Mouse (Mus musculus): ENCODE data around the gene Hmgcll1. TPM values are rescaled to one million over a fixed set of nuclear protein-coding genes. Genes with fewer than 3 reads are reported as not detected.

Gene Hmgcll1
- polyA plus RNA-seq (2012; rRNA removed), result 1.8 and 2.0 TPM in 2 replicates

DNA sequence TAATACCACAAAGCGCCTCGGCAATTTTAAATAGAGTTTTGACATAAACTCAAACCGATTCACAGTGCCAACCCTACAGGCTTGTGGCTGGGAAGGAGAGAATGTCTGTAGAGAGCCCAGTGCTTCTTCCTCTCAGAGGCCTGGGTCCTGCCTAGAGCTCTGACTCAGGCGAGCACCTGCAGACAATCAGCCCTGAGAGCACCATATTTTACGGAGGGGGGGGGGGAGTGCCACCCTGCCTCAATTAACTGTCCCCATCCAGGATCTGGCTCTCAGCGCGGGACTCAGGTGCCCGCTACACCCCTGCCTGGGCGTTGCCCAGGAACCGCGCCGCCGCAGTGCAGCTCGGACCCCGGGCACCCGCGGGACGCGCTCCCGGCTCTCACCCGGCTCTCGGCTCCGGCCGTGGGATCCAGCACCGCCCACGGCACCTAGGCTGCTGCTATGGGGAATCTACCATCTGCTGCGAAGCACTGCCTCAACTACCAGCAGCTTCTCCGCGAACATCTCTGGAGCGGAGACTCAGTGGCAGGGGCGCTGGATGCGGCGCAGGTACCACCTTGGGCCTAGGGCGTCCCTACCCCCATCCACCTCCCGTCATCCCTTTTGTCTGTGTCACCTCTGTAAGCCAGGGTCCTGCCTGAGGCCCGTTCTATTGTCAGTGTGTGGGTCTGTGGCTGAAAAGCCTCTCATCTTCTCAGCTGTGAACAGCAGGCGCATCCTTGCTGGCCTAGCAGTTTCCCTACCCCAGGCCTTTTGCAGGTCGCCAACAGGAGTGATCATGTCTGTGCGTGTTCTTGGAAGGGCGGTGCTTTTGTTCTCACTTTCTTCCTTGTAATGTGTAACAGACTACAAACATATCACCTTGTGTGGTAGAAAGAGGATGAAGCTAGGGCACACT, at the start of gene Hmgcll1:
Hmgcll1 (plus strand) TSS at position 225 of the 901 bp plus-strand sequence.
- DNase-seq (ENCODE audit: low spot score), result no peak

DNA sequence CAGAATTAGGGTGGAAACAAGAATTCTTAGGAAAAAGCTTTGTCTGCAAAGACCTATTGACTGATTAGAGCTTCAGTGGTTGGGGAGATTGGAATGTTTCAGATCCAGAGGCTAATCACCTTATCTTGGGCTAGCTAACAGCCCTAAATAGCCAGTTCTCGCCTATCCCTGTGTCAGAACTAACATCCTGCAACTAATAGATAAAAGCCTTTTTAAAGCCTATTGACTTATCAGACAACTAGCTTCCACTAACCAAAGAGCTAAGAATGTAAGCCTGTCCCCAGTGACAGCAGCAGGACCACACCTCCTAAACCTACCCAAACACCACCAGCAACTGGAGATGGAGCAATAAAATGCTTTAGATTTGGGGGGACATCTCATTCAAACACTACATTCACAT, 34.6 kb upstream of the Hmgcll1 start:
- no peak for DNase-seq (ENCODE audit: low spot score)

DNA sequence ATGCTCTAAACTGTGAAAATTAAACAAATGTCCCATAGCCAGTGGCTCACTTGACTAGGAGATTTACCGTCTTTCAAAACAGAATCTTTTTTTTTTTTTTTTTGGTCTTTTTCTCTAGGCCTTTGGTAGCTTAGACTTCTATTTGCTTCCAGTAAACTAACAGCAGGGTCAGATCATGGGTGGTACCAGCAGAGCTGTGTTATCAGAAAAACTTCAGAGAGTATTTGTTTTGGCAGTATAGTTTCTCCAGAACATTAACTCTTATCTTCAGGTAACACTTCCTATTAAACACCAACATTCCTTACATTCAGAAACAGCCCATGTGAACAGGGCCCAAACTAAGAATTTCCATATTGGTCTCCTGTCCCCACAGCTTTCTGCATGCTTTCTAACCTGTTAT, 33.5 kb upstream of the Hmgcll1 start:
- DNase-seq (ENCODE audit: low spot score), result no peak

DNA sequence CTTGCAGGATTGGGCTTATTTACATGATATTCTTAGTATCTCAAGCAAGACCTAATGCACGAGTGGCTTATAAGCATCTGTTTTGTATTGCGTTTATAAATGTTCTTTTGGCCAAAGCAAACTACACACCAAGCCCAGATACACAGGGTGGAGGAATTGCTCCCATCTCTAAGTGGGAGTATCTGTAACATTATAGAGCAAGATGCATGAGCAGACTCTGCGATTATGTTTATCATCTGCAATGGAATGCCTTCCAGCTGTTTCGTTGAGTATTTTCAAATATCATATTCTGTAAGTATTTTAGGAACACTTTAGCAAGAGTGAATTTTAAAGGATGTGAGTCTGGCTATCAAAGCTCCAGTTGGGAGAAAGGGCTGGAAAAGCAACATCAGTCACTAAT, 25.2 kb upstream of the Hmgcll1 start:
- DNase-seq (ENCODE audit: low spot score), result no peak

DNA sequence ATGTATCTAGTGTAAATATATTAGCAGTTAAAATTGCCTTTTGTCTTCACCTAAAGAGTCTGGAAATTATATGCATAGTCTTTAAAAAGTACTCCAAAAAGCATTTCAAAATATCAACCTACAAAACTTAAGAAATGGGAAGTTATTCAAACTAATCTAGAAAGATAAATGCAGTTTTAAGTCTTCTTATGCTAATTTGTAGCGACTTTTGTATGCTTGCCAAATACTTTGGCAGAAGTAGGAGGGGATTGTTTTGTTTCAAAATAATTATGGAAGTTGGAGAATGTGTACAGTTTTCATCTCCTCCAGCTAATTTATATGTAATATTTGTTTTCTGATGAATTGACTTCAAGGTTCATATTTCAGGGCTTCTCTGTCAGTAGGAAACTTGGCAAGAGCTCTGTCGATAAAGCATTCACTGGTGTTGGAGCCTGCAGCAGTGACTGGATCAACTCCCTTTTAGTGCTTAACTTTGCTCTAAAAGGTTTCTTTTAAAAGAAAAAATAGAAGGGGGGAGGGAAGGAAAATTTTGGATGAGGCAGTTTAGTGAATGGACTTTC, 15.8 kb upstream of the Hmgcll1 start:
- DNase-seq (ENCODE audit: low spot score), result no peak

DNA sequence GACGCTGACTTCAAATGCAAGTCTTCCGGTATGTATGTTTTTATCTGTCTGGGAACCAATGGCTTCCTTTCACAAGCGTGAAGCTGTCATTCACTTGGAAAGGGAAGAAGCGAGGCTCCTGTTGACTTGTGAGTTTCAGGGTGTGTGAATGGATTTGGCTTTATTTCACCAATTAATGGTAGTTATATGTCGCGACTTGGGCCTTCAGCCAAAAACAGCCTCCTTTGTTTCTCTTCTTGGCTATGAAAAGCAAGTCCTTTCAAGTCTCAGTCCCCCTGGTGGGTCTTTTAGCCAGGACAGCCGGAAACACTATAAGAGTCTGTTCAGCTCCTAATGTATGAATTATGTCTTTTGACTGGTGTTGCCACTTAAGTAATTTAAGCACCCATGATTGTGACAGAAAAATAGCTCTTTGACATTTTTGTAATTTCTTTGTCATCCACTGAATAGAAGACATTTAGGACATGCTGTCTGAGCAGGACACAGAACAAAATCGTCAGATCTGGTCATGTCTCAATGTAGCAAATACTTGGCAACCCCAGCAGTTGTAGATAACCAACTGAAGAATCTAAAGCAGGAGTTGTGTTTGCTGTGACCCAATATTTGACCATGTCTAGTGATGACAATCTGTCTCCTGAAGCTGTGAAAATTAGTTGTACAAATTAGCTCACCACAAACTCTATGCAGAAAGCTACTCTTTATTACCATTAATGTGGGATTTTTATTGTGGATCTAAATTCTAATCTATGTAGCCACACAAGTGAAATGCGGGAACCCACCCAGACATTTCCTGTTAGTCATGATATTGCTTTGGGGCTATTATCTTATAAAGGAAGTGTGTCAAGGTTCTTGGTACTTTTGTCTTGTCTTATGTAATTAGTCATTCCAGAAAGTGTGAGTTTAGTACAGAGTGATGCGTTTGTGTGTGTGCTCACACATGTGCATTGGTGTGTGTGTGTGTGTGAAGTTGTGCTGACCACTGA, 13.5 kb upstream of the Hmgcll1 start:
- no peak for DNase-seq (ENCODE audit: low spot score)

DNA sequence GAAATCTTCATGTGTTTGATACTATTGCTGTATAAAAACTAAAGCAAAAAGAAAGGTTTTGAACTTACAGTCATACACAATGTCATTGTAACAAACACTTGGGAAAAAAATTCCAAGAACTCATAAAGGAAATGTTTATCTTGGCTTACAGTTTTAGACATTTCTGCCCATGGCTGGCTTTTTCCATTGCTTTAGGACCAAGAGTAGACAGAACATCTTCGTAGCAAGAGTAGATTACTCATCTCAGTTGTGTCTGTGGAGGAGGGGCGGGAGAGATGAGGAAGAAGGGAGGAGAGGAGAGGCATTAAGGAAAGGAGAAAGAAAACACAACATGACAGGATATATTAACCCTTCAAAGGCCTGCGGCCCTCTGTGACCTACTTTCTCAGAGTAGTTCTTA, 11.6 kb upstream of the Hmgcll1 start:
- no peak for DNase-seq (ENCODE audit: low spot score)

DNA sequence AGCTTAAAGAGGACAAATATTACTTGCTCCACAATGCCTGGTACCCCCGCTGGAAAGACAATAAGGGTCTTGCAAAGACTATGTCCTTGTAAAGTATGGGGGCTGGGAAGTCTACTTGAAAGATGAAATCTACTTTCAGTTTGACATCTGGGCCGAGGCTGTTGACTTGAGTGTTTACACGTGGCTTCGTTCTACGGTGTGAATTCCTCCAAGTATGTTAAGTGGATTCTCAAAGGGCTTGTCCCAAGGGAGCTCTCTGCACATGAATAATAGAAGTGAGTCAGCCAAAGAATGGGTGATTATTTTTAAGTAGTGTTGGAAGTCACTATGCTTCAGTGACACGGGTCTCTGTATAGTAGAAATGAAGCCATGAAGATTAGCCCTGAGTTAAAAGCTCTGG, 11.0 kb upstream of the Hmgcll1 start:
- DNase-seq (ENCODE audit: low spot score), result no peak

DNA sequence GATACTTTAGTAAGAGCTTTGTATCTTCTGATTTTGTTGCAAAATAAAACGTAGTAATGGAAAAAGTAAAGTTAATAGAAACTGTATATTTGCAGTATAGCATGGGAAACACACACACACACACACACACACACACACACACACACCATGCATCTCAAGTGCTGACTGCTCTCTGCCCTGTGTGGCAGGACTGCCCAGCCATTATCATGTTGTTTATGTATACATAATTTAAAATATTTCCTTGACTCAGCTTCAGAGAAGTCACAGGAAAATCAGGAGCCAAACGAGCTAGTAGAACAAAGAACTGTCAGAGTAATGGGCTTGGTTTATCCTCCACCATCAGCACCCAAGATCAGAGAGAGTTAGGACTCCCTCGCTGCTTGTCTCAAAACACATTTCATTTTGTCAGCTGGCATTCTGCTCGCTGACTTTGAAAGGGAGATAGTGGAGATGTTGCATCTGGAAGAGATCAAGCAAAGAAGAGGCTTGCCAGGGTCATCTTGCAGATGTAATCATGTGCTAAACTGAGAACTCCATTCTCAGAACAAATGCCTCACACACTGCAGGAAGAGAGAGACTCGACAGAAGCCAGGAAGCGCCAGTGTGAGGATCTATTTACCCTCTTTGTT, 7.2 kb upstream of the Hmgcll1 start:
- no peak for DNase-seq (ENCODE audit: low spot score)

DNA sequence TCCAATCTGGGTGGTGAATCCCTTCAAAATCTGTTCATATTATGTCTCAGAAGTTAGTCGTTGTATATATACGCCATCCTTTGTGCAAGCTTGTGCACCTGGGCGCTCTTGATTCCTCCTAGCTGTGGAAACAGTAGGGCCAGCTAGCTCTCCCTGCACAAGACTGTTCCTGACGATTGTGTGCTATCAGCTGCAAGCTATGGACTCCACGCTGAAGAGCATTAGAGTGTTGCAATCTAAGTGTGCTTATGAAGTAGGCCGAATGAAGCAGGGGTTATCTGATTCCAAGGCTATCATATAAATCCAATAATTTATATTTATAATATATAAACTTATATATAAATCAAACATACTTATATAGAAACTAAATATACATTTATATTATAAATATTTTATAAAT, 866 bp upstream of the Hmgcll1 start:
- DNase-seq (ENCODE audit: low spot score), result no peak

DNA sequence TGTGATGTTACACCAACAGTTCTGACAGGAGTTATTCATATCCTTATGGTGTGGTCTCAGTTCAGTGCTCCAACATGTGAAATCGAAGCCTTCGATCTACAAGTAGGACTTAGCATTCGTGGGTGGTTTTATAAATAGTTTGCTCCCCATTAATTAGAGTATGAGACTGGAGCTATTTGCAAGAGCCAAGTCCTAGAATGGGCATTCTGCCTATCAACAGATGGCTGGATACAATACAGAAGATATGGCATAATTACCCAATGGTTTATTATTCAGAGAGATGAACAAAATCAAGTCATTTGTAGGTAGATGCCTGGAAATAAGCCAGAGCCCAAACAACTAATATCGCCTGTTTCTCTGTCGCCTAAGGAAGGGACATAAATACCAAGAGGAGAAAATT, 1.3 kb downstream of the Hmgcll1 start:
- no peak for DNase-seq (ENCODE audit: low spot score)

DNA sequence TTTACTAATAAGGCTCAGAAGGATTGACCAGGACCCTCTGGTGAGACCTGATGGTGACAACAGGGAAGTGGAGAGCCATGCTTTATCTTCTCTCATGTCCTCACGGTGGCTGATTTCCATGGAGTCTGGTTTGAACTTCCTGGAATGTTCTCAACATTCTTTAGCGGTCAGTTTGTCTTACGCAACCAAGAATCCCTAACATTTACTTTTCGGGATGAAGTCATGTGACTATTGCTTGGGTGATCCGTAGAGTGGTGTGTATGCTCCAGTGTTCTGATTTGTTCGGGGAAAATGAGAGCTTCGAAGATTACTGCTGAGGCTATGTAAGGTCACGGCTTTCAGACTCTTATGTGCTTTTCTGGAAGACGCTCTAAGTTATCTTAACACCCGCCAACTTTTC, 1.9 kb downstream of the Hmgcll1 start:
- no peak for DNase-seq (ENCODE audit: low spot score)

DNA sequence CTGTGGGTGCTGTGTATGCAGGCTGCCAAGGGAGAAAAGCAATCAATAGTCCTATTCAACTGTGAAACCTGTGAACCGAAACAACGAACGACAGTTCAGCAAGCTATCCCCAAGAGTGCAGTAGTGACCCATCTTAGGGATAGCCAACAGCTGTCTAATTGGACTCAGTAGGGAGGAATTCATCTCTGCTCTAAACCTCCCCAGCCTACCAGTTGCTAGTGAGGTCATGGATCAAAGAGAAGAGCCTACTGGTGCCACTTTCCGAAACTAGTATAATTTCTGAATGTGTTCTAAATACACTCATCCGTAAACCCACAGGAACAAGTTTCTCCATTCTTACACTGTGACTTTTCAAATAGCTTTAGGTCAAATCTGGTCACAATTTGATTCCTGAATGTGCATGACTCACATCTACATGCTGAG, 8.9 kb downstream of the Hmgcll1 start:
- no peak for DNase-seq (ENCODE audit: low spot score)

DNA sequence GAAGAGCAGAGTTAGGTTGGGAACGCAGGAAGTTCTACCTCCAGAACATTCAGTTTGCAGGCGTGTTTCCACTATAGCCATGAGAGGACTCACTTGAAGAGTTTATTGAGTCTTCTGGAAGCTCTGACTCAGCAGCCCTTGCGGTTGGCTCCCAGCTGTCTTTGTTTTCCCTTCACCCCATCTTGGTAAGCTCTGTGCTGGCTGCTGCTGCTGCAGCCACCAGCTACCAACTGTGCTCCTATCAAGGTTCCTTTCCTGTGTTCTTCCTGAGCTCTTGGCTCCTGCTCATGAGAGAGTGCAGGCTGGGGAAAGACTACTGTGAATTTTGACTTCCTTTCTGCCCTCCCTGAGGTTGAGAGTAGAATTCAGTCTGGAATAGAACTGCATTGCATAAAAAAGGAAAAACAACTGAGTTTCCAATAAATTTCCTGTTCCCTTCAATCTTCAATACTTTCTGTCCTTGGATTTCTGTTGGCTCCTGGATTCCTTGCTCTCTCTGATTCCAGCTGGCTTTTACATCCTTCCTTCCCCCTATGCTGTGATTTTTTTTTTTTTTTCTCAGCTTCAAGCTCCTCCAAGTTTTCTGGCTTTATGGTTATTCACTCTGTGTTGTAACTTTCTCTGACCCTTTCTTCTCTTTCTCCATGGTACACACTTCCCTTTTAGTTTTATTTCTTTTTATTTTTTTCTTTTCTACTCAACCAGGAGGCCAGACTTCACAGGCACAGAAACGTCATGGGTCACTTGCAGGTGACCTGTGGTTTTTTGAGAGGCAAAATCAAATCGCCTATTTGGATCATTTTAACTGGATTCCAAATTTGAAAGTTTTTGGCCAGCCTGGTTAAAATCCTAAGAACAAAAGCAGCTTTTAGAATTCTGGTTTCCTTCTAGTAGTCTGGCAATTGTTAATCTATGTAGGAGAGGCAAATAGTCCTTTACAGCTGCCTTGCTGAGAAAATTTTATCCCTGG, 9.9 kb downstream of the Hmgcll1 start:
- no peak for DNase-seq (ENCODE audit: low spot score)

DNA sequence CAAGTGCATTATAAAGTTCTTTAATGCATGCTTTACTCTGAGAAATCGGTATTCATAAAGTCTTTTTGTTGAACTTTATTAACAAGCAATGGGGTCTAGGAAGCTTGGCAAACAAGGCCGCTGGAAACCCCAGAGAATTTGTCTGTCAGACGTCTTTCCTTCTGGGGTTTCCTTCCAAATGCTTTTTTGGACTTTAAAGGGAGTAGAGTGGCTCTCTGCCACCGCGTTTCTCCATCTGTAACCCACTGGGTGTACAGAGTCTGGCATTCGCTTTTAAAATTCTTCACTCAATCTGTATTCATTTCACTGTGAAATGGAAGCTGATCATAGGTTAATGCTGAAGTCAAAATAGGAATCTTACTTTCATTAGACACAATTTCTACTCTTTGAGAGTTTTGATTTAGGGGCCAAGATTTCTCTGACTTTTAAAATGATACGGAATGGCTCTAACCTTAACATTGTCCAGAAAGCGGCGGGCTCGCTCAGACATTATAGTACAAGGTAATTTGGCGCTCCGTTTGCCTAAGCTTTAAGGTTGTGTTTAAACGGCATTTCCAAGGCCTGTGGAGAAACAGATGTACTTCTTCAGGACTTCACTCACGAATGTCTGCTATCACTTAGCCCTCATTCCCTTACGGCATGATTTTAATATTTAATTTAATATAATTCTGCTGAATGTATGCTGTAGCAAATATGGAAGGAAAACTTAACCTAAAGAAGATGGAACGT, 15.0 kb downstream of the Hmgcll1 start:
- no peak for DNase-seq (ENCODE audit: low spot score)

DNA sequence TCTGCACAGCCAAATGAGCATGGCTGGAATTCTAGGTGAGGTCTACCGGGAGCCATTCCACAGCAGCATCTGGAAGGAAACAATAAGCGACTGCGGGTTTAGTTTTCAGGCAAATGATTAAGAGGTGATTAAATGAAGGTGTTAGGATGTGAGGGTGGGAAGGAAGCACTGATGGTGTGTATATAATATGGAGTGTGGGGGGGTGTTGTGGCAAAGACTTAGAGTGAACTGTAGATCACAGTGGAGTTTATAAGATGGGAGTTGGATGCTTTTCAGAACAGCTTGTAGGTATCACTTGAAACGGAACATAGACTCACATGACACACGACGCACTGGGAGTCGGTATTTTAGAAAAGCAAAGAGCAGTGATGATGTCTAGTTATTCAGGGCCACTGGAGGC, 20.4 kb downstream of the Hmgcll1 start:
- DNase-seq (ENCODE audit: low spot score), result no peak

DNA sequence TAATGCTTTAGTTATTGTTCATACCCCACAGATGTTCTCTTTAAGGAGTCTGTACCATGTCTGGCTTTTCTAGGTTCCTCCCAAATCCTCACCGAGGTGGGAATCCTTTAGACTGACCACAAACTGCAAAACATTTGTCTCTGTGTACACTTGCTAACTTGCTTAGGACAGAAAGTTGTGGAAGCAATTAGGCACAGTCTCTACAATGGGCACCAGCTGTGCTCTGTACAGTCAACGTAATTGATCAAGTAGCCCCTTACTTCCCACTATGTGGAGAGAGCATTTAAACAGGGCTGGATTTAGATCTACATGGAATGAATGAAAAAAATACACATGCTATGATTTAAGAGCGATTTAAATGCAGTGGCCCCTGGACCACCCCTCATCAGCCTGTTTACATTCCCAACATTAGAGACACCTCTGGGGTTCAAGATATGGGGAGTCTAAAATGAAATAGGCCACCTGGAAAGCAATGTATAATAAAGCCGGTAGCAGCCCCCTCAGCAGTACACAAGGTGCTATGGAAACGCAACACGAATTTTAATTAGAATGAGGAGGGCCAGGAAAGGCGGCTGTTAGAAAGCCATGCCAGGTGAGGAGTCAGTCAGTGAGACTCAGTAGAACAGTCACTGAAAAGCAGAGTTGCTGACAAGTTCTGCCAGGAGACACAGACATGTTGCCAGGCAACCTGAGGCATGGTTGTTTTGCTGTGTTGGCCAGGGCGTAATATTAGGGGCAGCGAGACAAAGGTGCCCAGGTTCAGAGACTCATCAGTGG, 23.9 kb downstream of the Hmgcll1 start:
- DNase-seq (ENCODE audit: low spot score), result no peak

DNA sequence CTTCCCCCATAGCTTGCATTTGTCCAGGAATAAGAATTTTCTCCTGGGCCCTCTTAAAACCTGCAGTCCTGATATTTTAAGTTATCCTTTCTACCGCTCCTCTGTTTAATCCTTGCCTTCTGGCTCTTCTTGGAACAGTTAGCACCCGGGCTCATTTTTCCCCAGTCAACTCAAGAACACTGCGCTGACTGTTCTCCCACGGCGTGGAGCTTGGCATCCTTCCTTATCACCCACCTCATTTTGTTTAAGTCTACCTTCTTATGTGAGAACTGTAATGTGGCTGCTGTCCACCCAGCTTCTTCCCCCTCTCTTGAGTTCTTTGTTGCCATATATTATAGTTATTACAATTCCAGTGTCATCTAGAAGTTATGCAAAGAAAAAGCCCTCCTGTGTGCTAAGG, 25.1 kb downstream of the Hmgcll1 start:
- no peak for DNase-seq (ENCODE audit: low spot score)

DNA sequence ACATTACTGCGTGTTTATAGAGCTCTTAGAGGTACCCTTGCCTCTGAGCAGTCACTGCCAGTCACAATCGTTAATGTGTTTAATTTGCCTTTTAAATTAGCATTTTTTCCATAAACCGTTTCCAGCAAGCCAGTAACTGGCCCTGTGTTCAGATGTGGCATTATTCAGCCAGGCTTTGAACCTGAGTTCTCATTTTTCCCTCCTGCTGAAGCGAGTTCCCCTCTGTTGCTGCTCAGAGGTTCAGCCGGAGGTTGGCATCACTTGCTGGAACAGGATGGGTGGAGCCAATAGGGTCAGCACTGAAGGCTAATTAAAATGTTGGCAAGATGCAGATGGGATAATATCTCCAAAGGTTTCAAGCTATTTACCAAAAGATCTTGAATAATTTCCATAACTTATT, 28.7 kb downstream of the Hmgcll1 start:
- DNase-seq (ENCODE audit: low spot score), result no peak
